Mouse (Mus musculus) liver, postnatal 0 days (tissue): ENCODE results near the gene Dagla. TPM values are rescaled to one million over a fixed set of nuclear protein-coding genes. Genes with fewer than 3 reads are reported as not detected.
A peak's percentile ranks its signal among the peaks of the same experiment; 100 is the strongest.

Source experiments
- ATAC-seq: fragments of 200-750 bp; cut with Nextera tagmentation; 2 replicates; pipeline ENCODE4 v1.8.0; 2017; ENCODE audit warnings: mild to moderate bottlenecking, moderate library complexity
- DNase-seq: peaks from one replicate; pipeline ENCODE4 v3.0.0-alpha.2; 2016
- H3K27ac ChIP-seq: fragments of 300-500 bp; sonication (generic); 2 replicates; pipeline ENCODE4 v1.5.1; 2014; ENCODE audit warnings: antibody characterized with exemption, moderate library complexity, mild to moderate bottlenecking, low read depth
- H3K27me3 ChIP-seq: fragments of 300-500 bp; sonication (generic); 2 replicates; pipeline ENCODE4 v1.6.1; 2014; ENCODE audit warnings: low read length, control low read depth, mixed read lengths; ENCODE audit not compliant: insufficient read depth
- H3K36me3 ChIP-seq: fragments of 300-500 bp; sonication (generic); replicated peaks from 2 replicates; pipeline ENCODE4 v1.6.1; 2014; ENCODE audit warnings: mild to moderate bottlenecking, control low read depth, low read length, moderate library complexity, mixed read lengths; ENCODE audit not compliant: insufficient read depth
- H3K4me1 ChIP-seq: fragments of 300-500 bp; sonication (generic); 2 replicates; pipeline ENCODE4 v1.6.1; 2014; ENCODE audit warnings: antibody characterized with exemption, mild to moderate bottlenecking, control low read depth; ENCODE audit not compliant: insufficient read depth
- H3K4me2 ChIP-seq: fragments of 300-500 bp; sonication (generic); 2 replicates; pipeline ENCODE4 v1.6.1; 2014; ENCODE audit warnings: low read depth, mild to moderate bottlenecking, low read length, moderate library complexity, mixed read lengths
- H3K4me3 ChIP-seq: fragments of 300-500 bp; sonication (generic); 2 replicates; pipeline ENCODE4 v1.5.1; 2014; ENCODE audit warnings: low read depth, low read length
- H3K9ac ChIP-seq: fragments of 300-500 bp; sonication (generic); replicated peaks from 2 replicates; pipeline ENCODE4 v1.6.1; 2014; ENCODE audit warnings: mild to moderate bottlenecking, moderate library complexity
- H3K9me3 ChIP-seq: fragments of 300-500 bp; sonication (generic); 2 replicates; pipeline ENCODE4 v1.6.1; 2016; ENCODE audit warnings: mild to moderate bottlenecking, control low read depth, low read length, mixed read lengths
- CTCF ChIP-seq: sonication (generic); IDR thresholded peaks from 2 replicates; pipeline ENCODE4 v1.5.1; 2016; ENCODE audit warnings: antibody characterized with exemption, low read depth
- EP300 ChIP-seq: IDR thresholded peaks from 2 replicates; pipeline ENCODE4 v1.6.1; 2016; ENCODE audit warnings: antibody characterized with exemption, low read depth, mild to moderate bottlenecking
- WGBS: fragments of 180-500 bp; shearing (Covaris S2); extraction: QIAGEN DNeasy Blood & Tissue Kit; methylation state at CpG from one replicate; pipeline ENCODE4 v1.1.7; 2014; ENCODE audit not compliant: insufficient replicate concordance; 5-methylcytosine and 5-hydroxymethylcytosine counted together
- polyA plus RNA-seq: library from polyadenylated mRNA; unstranded; fragments of >200 nt; fragmentation: Nextera tagmentation; extraction: Ambion mirVana; gene quantifications from 2 replicates; pipeline ENCODE4 v1.2.1, GENCODE M21; 2015

The Dagla gene
- polyA plus RNA-seq, 1 experiment from 2014 or later, result 0.21 TPM

- Histone ChIP-seq H3K4me3 (no peak overlapping the region), H3K27ac (no peak overlapping the region), H3K4me2 (no peak overlapping the region), H3K9ac (no peak overlapping the region), H3K36me3 (no peaks in the 10 kb centered on the region), H3K4me1 (no peaks in the 10 kb centered on the region), H3K27me3 (no peaks in the 10 kb centered on the region), H3K9me3 (no peaks in the 10 kb centered on the region)
- 55% methylated on average over 4 of the region's 4 CpGs for WGBS
- ATAC-seq, result no peak
- TF ChIP-seq CTCF (no peak), EP300 (no peak)
- no peak for DNase-seq
These were observed 27.0 kb upstream of the Dagla start for GRCm38 (mm10) chr19:10331706-10332105.

GRCm38 (mm10) chr19:10329033-10329432 lies 24.4 kb upstream of the Dagla start:
- H3K9ac ChIP-seq, result no peak overlapping the region
- H3K4me1 ChIP-seq, result no peaks in the 10 kb centered on the region
- no peak overlapping the region for H3K4me3 ChIP-seq
- DNase-seq (no peak), ATAC-seq (no peak)
- WGBS, result 76% methylated on average over 8 of the region's 8 CpGs
- H3K9me3 ChIP-seq, result no peaks in the 10 kb centered on the region
- H3K27ac ChIP-seq, result no peak overlapping the region
- H3K4me2 ChIP-seq, result no peak overlapping the region
- H3K27me3 ChIP-seq, result no peaks in the 10 kb centered on the region
- TF ChIP-seq CTCF, result no peak
- TF ChIP-seq EP300, result no peak
- H3K36me3 ChIP-seq, result no peaks in the 10 kb centered on the region

- no peak overlapping the region for H3K4me3 ChIP-seq
- H3K9ac ChIP-seq, result no peak overlapping the region
- no peak overlapping the region for H3K27ac ChIP-seq
- DNase-seq (no peak), ATAC-seq (no peak)
- 59% methylated on average over 3 of the region's 3 CpGs for WGBS
- no peaks in the 10 kb centered on the region for H3K27me3 ChIP-seq
- TF ChIP-seq EP300 (no peak), CTCF (no peak)
- no peaks in the 10 kb centered on the region for H3K4me1 ChIP-seq
- H3K36me3 ChIP-seq, result no peaks in the 10 kb centered on the region
- no peak overlapping the region for H3K4me2 ChIP-seq
- no peaks in the 10 kb centered on the region for H3K9me3 ChIP-seq
These were observed 21.9 kb upstream of the Dagla start for GRCm38 (mm10) chr19:10326609-10327008.

GRCm38 (mm10) chr19:10323860-10324259 lies 19.2 kb upstream of the Dagla start:
- TF ChIP-seq EP300 (no peak), CTCF (no peak)
- Histone ChIP-seq H3K27me3 (no peaks in the 10 kb centered on the region), H3K36me3 (no peaks in the 10 kb centered on the region), H3K4me2 (no peak overlapping the region), H3K9me3 (no peaks in the 10 kb centered on the region), H3K27ac (no peak overlapping the region), H3K9ac (no peak overlapping the region), H3K4me1 (no peaks in the 10 kb centered on the region), H3K4me3 (no peak overlapping the region)
- DNase-seq (no peak), ATAC-seq (no peak)
- WGBS, result 69% methylated on average over 5 of the region's 5 CpGs

GRCm38 (mm10) chr19:10323362-10323837 lies 18.7 kb upstream of the Dagla start:
- no peak overlapping the region for H3K9ac ChIP-seq
- no peak overlapping the region for H3K27ac ChIP-seq

GRCm38 (mm10) chr19:10317795-10318194 lies 13.1 kb upstream of the Dagla start:
- 27% methylated on average over 4 of the region's 4 CpGs for WGBS
- H3K4me3 ChIP-seq, result no peak overlapping the region
- H3K36me3 ChIP-seq, result no peaks in the 10 kb centered on the region
- no peak for ATAC-seq
- H3K9ac ChIP-seq, result no peak overlapping the region
- no peaks in the 10 kb centered on the region for H3K27me3 ChIP-seq
- H3K4me1 ChIP-seq, result peaks cover 3% of the 10 kb centered on the region; the same call in 1 of the 2 replicates
- H3K4me2 ChIP-seq, result no peak overlapping the region
- no peaks in the 10 kb centered on the region for H3K9me3 ChIP-seq
- no peak overlapping the region for H3K27ac ChIP-seq
- no peak for DNase-seq
- TF ChIP-seq CTCF (no peak), EP300 (no peak)

More at GRCm38 (mm10) chr19:10323362-10323837, 18.7 kb upstream of the Dagla start:
- WGBS, result 24% methylated on average over 9 of the region's 9 CpGs
- TF ChIP-seq CTCF, result no peak
- TF ChIP-seq EP300, result no peak
- Histone ChIP-seq H3K9me3 (no peaks in the 10 kb centered on the region), H3K4me1 (no peaks in the 10 kb centered on the region), H3K27me3 (no peaks in the 10 kb centered on the region), H3K36me3 (no peaks in the 10 kb centered on the region), H3K4me3 (no peak overlapping the region), H3K4me2 (no peak overlapping the region)
- ATAC-seq, result no peak
- peak; percentile 24 for DNase-seq

- Histone ChIP-seq H3K9ac (no peak overlapping the region), H3K4me2 (no peak overlapping the region), H3K4me3 (no peak overlapping the region), H3K4me1 (peaks cover 3% of the 10 kb centered on the region; the same call in 1 of the 2 replicates), H3K27me3 (no peaks in the 10 kb centered on the region), H3K9me3 (no peaks in the 10 kb centered on the region), H3K27ac (no peak overlapping the region), H3K36me3 (no peaks in the 10 kb centered on the region)
- TF ChIP-seq EP300, result no peak
- no peak for TF ChIP-seq CTCF
- 63% methylated on average over 2 of the region's 2 CpGs for WGBS
- DNase-seq (no peak), ATAC-seq (no peak)
These were observed 12.7 kb upstream of the Dagla start for GRCm38 (mm10) chr19:10317358-10317757.
